Mouse (Mus musculus) spleen, adult 2 months (tissue): ENCODE data around the gene Cd200r3.

Experiments used
- CTCF ChIP-seq: fragments of 200-500 bp; IDR thresholded peaks from 2 replicates; pipeline ENCODE4 v1.5.1; 2011; ENCODE audit warnings: mild to moderate bottlenecking, inconsistent platforms; ENCODE audit not compliant: insufficient read depth, insufficient read length, insufficient replicate concordance; ENCODE audit errors: extremely low read depth
- POLR2A ChIP-seq: fragments of 200-500 bp; IDR thresholded peaks from 2 replicates; pipeline ENCODE4 v1.6.1; 2011; ENCODE audit warnings: low read depth, low read length, inconsistent platforms

DNA sequence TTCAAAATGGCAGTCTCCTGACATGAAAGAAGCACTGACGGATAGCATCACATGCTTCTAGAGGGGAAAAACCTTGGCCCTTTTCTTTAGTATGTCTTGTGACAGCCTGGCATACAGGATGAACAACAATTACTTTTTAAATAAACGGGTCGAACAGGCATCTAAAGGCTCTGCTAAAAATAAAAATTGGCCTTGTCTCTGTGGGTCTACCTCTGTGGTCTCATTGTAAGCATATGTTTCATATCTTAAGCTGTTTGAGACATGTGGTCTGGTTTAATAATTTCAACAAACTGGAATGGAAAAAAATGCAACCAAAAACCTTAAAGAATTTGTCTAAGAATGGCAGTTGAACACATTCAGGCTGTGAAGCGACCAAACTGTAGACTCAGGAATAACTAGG lies 27.4 kb downstream of the Cd200r3 start:
- no peak for TF ChIP-seq POLR2A
- TF ChIP-seq CTCF, result no peak
